Mouse (Mus musculus): ENCODE results near the gene Clpp. TPM values are rescaled to one million over a fixed set of nuclear protein-coding genes. Genes with fewer than 3 reads are reported as not detected.

Gene Clpp
- polyA plus RNA-seq, 1 experiment from 2014 or later: 151 TPM

DNA sequence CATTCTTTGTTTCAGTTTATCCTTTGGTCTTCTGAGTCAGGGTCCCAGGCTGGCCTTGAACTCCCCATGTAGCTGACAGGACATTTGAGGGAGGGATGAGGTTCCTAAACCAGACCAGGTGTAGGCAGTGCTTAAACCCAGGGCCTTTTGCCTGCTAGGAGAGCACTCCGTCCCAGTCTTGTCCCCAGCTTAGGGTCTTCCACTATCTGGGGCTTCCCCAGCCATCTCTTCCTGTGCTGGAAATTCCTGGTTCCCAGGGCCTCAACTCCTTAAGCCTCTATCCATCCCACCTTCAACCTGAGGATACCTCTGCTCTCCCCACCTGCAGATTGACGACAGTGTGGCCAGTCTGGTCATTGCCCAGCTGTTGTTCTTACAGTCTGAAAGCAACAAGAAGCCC lies 861 bp downstream of the Clpp start:
- Histone ChIP-seq H3K4me1 (replicated peaks; ENCODE audit: control insufficient read depth, insufficient read depth, low read length) (peaks cover 4% of the 10 kb centered on the region), H3K4me2 (ENCODE audit: low read depth, low read length, severe bottlenecking) (peak overlapping the region; percentile 77), H3K36me3 (ENCODE audit: control insufficient read depth, insufficient read depth, low read length) (peaks cover 16% of the 10 kb centered on the region), H3K27me3 (ENCODE audit: control insufficient read depth, insufficient read depth, low read length) (no peaks in the 10 kb centered on the region), H3K27ac (ENCODE audit: low read depth, low read length) (no peak overlapping the region), H3K9ac (ENCODE audit: low read length) (peak overlapping the region; percentile 87), H3K9me3 (ENCODE audit: control insufficient read depth, low read length) (no peaks in the 10 kb centered on the region), H3K4me3 (ENCODE audit: low read depth, low read length) (peak overlapping the region; percentile 82)
- WGBS: 67% methylated on average over 2 of the region's 2 CpGs
- ATAC-seq (replicated peaks; ENCODE audit: low FRiP score) (no peak), DNase-seq (ENCODE audit: low spot score) (peak; percentile 44)

DNA sequence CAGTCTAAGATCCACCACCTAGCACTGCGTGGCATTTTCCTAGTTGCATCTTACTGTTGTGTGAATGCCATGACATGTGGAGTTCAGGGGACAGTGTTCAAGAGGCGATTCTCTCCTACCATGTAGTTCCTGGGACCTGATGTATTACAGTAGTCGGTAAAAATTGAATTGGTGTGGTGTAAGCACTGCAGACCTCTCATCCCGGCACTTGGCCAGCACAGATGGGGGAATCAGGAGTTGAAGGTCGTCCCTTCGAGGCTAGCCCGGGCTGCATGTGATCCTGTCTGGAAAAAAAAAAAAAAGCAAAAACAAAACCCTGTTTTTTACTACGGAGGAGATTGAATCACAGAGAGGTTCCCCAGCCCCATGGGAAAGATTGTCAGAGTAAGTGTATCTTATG lies 4.9 kb downstream of the Clpp start:
- ATAC-seq (replicated peaks; ENCODE audit: low FRiP score) (no peak), DNase-seq (ENCODE audit: low spot score) (no peak)
- 92% methylated on average over 8 of the region's 8 CpGs for WGBS
- Histone ChIP-seq H3K4me1 (replicated peaks; ENCODE audit: control insufficient read depth, insufficient read depth, low read length) (peaks cover 10% of the 10 kb centered on the region), H3K4me3 (ENCODE audit: low read depth, low read length) (no peak overlapping the region), H3K27me3 (ENCODE audit: control insufficient read depth, insufficient read depth, low read length) (no peaks in the 10 kb centered on the region), H3K27ac (ENCODE audit: low read depth, low read length) (no peak overlapping the region), H3K36me3 (ENCODE audit: control insufficient read depth, insufficient read depth, low read length) (peaks cover 16% of the 10 kb centered on the region), H3K9ac (ENCODE audit: low read length) (no peak overlapping the region), H3K9me3 (ENCODE audit: control insufficient read depth, low read length) (no peaks in the 10 kb centered on the region), H3K4me2 (ENCODE audit: low read depth, low read length, severe bottlenecking) (no peak overlapping the region)

DNA sequence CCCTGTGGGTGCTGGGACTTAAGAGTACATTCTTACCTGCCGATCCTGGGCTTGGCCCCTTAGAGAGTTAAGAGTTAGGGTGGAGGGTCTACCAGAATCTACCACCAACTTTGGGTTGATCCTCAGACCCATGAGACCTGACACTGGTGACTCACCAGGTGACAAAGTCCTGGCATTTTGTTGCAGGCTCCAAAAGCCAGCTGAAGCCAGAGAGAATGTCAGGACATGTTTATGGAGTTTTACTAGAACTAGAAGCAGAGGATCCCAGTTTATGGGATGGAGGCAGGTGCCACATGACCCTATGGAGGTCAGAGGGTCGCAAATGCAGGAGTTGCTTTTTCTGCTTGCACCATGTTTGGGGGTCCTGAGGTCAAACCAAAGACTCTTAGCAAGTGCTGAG lies 6.4 kb downstream of the Clpp start:
- H3K4me3 ChIP-seq (ENCODE audit: low read depth, low read length): peak overlapping the region; percentile 81; the same call in 1 of the 2 replicates
- H3K36me3 ChIP-seq (ENCODE audit: control insufficient read depth, insufficient read depth, low read length): peaks cover 16% of the 10 kb centered on the region
- ATAC-seq (replicated peaks; ENCODE audit: low FRiP score): 0 out of 2 replicates have a peak, but pooled peaks have one; percentile 0

DNA sequence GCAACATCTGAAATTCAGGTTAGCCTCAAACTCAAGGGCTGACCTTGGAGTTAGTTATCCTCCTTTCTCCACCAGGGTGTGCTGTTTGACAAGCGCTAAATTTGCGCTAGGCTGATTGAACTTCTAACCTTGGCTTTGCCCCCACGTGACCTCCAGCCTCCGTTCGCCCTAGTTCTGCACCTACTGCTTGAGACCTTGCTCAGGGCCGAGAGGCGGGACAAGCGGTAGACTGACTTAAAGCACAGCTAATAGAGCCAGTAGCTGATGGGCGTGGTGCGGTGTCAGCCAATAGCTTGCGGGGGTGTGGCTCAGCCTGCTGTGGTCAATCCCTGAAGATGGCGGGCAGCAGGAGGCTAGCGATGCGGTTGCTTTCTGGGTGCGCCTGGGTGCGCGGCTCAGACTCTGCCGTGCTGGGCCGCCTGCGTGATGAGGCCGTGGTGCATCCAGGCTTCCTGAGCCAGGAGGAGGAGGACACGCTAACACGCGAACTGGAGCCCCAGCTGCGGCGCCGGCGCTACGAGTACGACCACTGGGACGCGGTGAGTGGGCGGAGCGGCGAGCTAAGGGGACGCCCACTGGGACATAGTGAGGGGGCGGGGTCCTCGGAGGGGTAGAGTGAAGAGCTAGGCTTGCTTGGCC lies 7.0 kb downstream of the Clpp start, which contains the start of gene Alkbh7:
Gene Alkbh7 (plus strand): TSS at position 311 of the 639 bp plus-strand sequence.
- H3K36me3 ChIP-seq (ENCODE audit: control insufficient read depth, insufficient read depth, low read length): peaks cover 16% of the 10 kb centered on the region

More for the DNA sequence above, 6.4 kb downstream of the Clpp start:
- no peaks in the 10 kb centered on the region for H3K9me3 ChIP-seq (ENCODE audit: control insufficient read depth, low read length)
- no peak overlapping the region for H3K27ac ChIP-seq (ENCODE audit: low read depth, low read length)
- DNase-seq (ENCODE audit: low spot score): no peak
- peak overlapping the region; percentile 62; the same call in 1 of the 2 replicates for H3K4me2 ChIP-seq (ENCODE audit: low read depth, low read length, severe bottlenecking)
- no peaks in the 10 kb centered on the region for H3K27me3 ChIP-seq (ENCODE audit: control insufficient read depth, insufficient read depth, low read length)
- H3K9ac ChIP-seq (ENCODE audit: low read length): no peak overlapping the region
- H3K4me1 ChIP-seq (replicated peaks; ENCODE audit: control insufficient read depth, insufficient read depth, low read length): peaks cover 6% of the 10 kb centered on the region; the same call in 1 of the 2 replicates
- 83% methylated on average over 2 of the region's 2 CpGs for WGBS

DNA sequence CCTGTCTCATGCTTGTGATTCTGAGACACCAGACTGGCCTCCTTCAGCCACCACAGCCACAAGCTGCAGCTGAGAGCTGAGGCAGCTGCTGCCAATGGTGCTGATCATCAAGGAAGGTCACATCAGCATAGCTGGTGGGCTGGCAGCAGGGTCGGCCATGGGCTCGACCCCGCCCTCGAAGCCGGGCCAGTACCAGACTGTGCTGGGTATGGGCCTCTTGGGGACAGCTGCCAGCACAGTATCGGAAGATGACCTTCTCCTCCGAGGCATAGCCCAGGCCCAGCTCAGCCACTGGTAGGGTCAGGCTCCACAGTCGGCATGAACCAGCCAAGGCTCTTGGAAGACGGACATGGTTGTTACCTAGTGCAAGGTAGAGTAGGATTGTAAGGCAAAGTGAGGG lies 9.3 kb downstream of the Clpp start:
- Histone ChIP-seq H3K4me3 (ENCODE audit: low read depth, low read length) (no peak overlapping the region), H3K27ac (ENCODE audit: low read depth, low read length) (no peak overlapping the region), H3K4me2 (ENCODE audit: low read depth, low read length, severe bottlenecking) (no peak overlapping the region), H3K4me1 (replicated peaks; ENCODE audit: control insufficient read depth, insufficient read depth, low read length) (peaks cover 6% of the 10 kb centered on the region; the same call in 1 of the 2 replicates), H3K27me3 (ENCODE audit: control insufficient read depth, insufficient read depth, low read length) (no peaks in the 10 kb centered on the region), H3K9me3 (ENCODE audit: control insufficient read depth, low read length) (no peaks in the 10 kb centered on the region), H3K9ac (ENCODE audit: low read length) (no peak overlapping the region), H3K36me3 (ENCODE audit: control insufficient read depth, insufficient read depth, low read length) (peaks cover 5% of the 10 kb centered on the region)
- ATAC-seq (replicated peaks; ENCODE audit: low FRiP score): no peak
- DNase-seq (ENCODE audit: low spot score): no peak
- WGBS: 92% methylated on average over 9 of the region's 9 CpGs

More for the DNA sequence above, 7.0 kb downstream of the Clpp start, which contains the start of gene Alkbh7:
- H3K4me2 ChIP-seq (ENCODE audit: low read depth, low read length, severe bottlenecking): peak within 1 kb of the TSS; percentile 62
- H3K27me3 ChIP-seq (ENCODE audit: control insufficient read depth, insufficient read depth, low read length): no peaks in the 10 kb centered on the region
- H3K4me3 ChIP-seq (ENCODE audit: low read depth, low read length): peak within 1 kb of the TSS; percentile 81
- WGBS: under 1% methylated on average over 38 of the region's 38 CpGs
- H3K27ac ChIP-seq (ENCODE audit: low read depth, low read length): peak within 1 kb of the TSS; percentile 57; the same call in 1 of the 2 replicates
- peak within 1 kb of the TSS; percentile 62 for H3K9ac ChIP-seq (ENCODE audit: low read length)
- no peaks in the 10 kb centered on the region for H3K9me3 ChIP-seq (ENCODE audit: control insufficient read depth, low read length)
- ATAC-seq (replicated peaks; ENCODE audit: low FRiP score) (peak; percentile 99), DNase-seq (ENCODE audit: low spot score) (peak; percentile 94)
- peaks cover 6% of the 10 kb centered on the region; the same call in 1 of the 2 replicates for H3K4me1 ChIP-seq (replicated peaks; ENCODE audit: control insufficient read depth, insufficient read depth, low read length)

DNA sequence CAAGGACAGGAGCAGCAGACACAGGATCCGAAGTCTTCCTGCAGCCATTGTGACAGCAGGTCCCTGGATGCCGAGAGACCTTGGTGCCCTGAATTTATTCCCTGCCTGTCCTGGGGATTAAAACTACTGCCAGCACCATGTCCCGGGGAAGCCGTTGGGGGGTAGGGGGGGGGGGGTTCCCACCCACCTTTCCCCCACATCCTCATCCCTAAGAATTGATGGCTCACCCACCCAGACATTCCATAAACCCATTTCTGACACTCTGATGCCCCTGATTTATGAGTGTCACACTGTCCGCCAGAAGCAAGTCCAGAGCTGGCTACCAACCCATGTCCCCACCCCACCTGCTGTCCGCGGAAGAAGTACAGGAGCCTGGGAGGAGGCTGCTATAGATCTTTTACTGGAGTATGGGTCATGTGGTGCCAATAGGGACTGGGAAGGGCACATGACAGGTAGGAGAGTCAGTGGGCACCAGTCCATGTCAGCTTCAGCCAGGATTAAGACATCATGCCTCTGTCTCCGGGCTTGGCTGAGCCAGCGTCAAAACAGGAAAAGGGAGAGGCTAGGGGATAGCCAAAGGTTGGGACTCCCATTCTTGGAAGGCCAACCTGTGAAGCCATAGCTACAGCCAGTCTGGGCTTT lies 10.0 kb downstream of the Clpp start, which contains the start of gene Pspn:
Gene Pspn (minus strand): TSS at position 51 of the 642 bp plus-strand sequence.
- no peak for DNase-seq (ENCODE audit: low spot score)
- Histone ChIP-seq H3K4me2 (ENCODE audit: low read depth, low read length, severe bottlenecking) (no peak within 1 kb of the TSS), H3K36me3 (ENCODE audit: control insufficient read depth, insufficient read depth, low read length) (peaks cover 6% of the 10 kb centered on the region), H3K27ac (ENCODE audit: low read depth, low read length) (no peak within 1 kb of the TSS), H3K27me3 (ENCODE audit: control insufficient read depth, insufficient read depth, low read length) (no peaks in the 10 kb centered on the region), H3K9me3 (ENCODE audit: control insufficient read depth, low read length) (no peaks in the 10 kb centered on the region), H3K4me3 (ENCODE audit: low read depth, low read length) (no peak within 1 kb of the TSS), H3K9ac (ENCODE audit: low read length) (no peak within 1 kb of the TSS), H3K4me1 (replicated peaks; ENCODE audit: control insufficient read depth, insufficient read depth, low read length) (peaks cover 6% of the 10 kb centered on the region; the same call in 1 of the 2 replicates)
- WGBS: 90% methylated on average over 9 of the region's 9 CpGs
- no peak for ATAC-seq (replicated peaks; ENCODE audit: low FRiP score)

DNA sequence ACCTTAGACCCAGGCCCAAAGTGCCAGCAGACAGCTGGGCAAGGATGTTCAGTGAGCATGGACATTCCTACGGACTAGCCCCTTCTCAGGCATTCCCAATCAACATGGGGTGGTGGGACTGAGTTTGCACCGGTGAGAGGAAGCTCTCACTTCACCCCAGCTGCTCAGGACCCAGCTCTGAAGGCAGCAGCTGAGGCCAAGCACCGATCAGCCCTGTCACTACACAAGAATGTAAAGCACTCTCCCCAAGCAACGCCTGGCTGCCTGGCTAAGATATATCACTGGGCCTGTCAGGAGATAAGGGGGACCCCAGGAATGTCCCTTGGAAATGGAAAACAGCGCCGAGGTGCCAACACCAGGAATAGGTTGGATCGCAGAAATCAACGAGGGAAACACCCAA lies 11.1 kb downstream of the Clpp start:
- no peak overlapping the region for H3K9ac ChIP-seq (ENCODE audit: low read length)
- no peaks in the 10 kb centered on the region for H3K27me3 ChIP-seq (ENCODE audit: control insufficient read depth, insufficient read depth, low read length)
- H3K9me3 ChIP-seq (ENCODE audit: control insufficient read depth, low read length): no peaks in the 10 kb centered on the region
- peaks cover 3% of the 10 kb centered on the region; the same call in 1 of the 2 replicates for H3K36me3 ChIP-seq (ENCODE audit: control insufficient read depth, insufficient read depth, low read length)
- no peak overlapping the region for H3K4me3 ChIP-seq (ENCODE audit: low read depth, low read length)
- no peak overlapping the region for H3K4me2 ChIP-seq (ENCODE audit: low read depth, low read length, severe bottlenecking)
- peaks cover 6% of the 10 kb centered on the region; the same call in 1 of the 2 replicates for H3K4me1 ChIP-seq (replicated peaks; ENCODE audit: control insufficient read depth, insufficient read depth, low read length)
- H3K27ac ChIP-seq (ENCODE audit: low read depth, low read length): no peak overlapping the region
- no peak for ATAC-seq (replicated peaks; ENCODE audit: low FRiP score)
- WGBS: 84% methylated on average over 8 of the region's 8 CpGs
- DNase-seq (ENCODE audit: low spot score): no peak

DNA sequence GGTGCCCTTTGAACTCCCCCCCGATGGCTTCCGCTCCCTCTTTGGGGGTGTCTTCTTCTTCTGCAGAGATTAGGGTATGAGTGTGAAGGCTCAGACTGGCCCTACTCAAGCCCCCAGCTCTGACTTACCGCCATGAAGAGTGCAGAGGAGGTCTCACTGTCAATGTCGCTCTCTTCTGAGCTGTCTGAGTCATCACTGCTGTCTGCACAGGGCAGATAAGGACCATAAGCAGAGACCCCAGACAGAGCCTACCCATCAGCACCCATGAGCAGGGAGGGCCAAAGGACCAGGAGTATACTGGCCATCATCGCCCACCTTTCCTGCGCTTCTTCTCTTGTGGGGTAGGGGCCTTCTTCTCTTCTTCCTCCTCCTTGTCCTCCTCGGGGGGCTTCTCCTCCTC lies 13.9 kb downstream of the Clpp start:
- Histone ChIP-seq H3K9ac (ENCODE audit: low read length) (no peak overlapping the region), H3K4me2 (ENCODE audit: low read depth, low read length, severe bottlenecking) (no peak overlapping the region), H3K27me3 (ENCODE audit: control insufficient read depth, insufficient read depth, low read length) (no peaks in the 10 kb centered on the region), H3K27ac (ENCODE audit: low read depth, low read length) (no peak overlapping the region), H3K4me1 (replicated peaks; ENCODE audit: control insufficient read depth, insufficient read depth, low read length) (no peaks in the 10 kb centered on the region), H3K4me3 (ENCODE audit: low read depth, low read length) (no peak overlapping the region), H3K9me3 (ENCODE audit: control insufficient read depth, low read length) (no peaks in the 10 kb centered on the region), H3K36me3 (ENCODE audit: control insufficient read depth, insufficient read depth, low read length) (peaks cover 9% of the 10 kb centered on the region; the same call in 1 of the 2 replicates)
- WGBS: 92% methylated on average over 7 of the region's 7 CpGs
- ATAC-seq (replicated peaks; ENCODE audit: low FRiP score) (no peak), DNase-seq (ENCODE audit: low spot score) (no peak)
